Mouse (Mus musculus): ENCODE measurements at regions not wholly inside any gene's neighbourhood (a gene's known extent, or its start where the extent isn't known, plus 50 kb on each side); places are given as distances from the start of the nearest gene placed in this dataset.
"Not testable (repeated sequence)": the region's sequence is repeated elsewhere in the genome, so short reads cannot be mapped to it uniquely, and the experiment has no call there.

DNA sequence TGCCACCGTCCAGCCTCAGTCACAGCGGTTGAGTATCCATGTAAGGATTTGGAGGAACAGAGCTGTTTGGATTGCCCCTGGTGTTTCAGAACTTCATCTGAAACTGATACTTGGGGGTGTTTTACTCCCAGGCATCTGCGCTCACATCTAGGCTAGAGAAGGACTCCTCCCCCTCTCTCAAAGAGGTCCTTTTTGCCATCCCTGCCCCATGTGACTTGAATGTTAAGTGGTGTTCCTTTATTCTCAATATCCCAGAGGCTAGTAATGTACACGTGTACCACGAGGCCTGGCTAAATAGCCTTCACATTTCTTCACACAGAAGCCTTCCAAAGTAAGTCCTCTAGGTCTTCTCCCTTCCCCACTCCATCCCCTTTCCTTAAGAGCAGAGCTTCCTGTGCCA is 280.0 kb downstream of the Etnk1 start:
- Histone ChIP-seq H3K27ac (no peak overlapping the region), H3K4me1 (no peaks in the 10 kb centered on the region), H3K27me3 (ENCODE audit: low read depth, poor library complexity, severe bottlenecking) (peaks cover 6% of the 10 kb centered on the region; the same call in 1 of the 2 replicates), H3K4me3 (no peak overlapping the region), H3K36me3 (no peaks in the 10 kb centered on the region), H3K9me3 (replicated peaks) (no peaks in the 10 kb centered on the region)
- WGBS = 91% methylated on average over 5 of the region's 5 CpGs
- no peak for DNase-seq (ENCODE audit: low spot score)

DNA sequence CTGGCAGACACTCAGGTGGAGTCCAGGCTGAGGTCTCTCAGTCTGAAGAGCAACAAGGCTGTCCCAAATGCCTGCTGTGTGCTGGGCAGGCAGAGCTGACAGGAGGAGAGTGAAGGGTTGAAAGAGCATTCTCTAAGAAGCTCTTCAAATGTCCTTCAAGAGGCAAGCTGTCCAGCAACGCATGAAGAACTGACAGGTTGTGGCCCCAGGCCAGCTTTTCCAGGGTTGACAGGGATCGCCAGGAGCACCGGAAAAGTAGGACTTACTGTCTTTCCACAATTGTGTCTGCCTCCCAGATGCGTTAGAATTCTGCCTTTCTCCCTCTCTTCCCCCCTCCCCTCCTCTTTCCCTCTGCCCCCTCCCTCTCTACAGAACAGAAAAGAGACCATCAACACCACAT is 282.1 kb downstream of the Etnk1 start:
- 77% methylated on average over 4 of the region's 4 CpGs for WGBS
- Histone ChIP-seq H3K4me1 (no peaks in the 10 kb centered on the region), H3K4me3 (no peak overlapping the region), H3K9me3 (replicated peaks) (no peaks in the 10 kb centered on the region), H3K27me3 (ENCODE audit: low read depth, poor library complexity, severe bottlenecking) (peaks cover 6% of the 10 kb centered on the region; the same call in 1 of the 2 replicates), H3K36me3 (no peaks in the 10 kb centered on the region), H3K27ac (no peak overlapping the region)
- no peak for DNase-seq (ENCODE audit: low spot score)

DNA sequence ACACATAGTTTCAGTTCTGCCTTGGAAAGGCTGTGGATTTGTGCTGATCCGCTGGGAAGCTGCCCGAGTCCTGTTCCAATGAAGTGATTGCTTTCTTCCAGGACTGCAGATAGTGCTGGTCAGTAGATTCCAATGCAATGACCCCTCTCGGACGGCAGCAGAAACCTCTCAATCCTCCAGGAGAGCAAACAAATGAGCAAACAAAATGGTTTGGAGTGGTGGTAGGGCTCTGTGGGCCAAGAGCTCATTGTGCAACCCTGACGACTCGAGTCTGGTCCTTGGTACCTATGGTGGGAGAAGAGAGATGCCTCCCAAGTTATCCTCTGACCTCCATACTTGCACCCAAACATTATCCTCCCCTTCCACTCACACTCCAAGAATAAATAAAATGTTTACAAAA is 284.8 kb downstream of the Etnk1 start:
- Histone ChIP-seq H3K9me3 (replicated peaks) (no peaks in the 10 kb centered on the region), H3K4me1 (no peaks in the 10 kb centered on the region), H3K36me3 (no peaks in the 10 kb centered on the region), H3K4me3 (no peak overlapping the region), H3K27ac (no peak overlapping the region), H3K27me3 (ENCODE audit: low read depth, poor library complexity, severe bottlenecking) (0 out of 2 replicates have a peak, but pooled peaks cover 3% of the 10 kb centered on the region)
- 94% methylated on average over 6 of the region's 6 CpGs for whole genome bisulfite sequencing
- no peak for DNase-seq (ENCODE audit: low spot score)

DNA sequence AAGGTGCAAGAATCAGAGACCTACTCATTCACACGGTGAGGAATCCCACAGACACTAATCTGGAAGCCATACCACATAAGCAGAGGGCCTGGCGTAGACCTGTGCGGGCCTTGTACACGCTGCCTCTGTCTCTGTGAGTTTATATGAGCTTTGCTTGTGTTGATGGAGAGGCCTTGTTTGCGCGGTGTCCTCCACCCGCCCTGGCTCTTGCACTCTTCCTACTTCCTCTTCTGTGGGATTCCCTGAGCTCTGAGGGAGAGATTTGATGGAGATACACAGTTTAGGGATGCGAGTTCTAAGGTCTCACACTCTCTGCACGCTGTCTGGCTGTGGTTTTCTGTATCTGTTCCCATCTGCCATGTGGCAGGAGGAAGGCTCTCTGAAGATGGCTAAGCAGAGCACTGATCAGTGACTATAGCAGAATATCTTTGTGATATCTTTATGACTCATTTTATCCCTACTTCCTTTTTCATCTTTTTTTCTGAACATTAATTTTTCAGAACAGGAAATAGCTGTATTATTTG is 287.7 kb downstream of the Etnk1 start:
- no peak for DNase-seq (ENCODE audit: low spot score)
- Histone ChIP-seq H3K27ac (no peak overlapping the region), H3K27me3 (ENCODE audit: low read depth, poor library complexity, severe bottlenecking) (no peaks in the 10 kb centered on the region), H3K4me1 (no peaks in the 10 kb centered on the region), H3K9me3 (replicated peaks) (no peaks in the 10 kb centered on the region), H3K4me3 (no peak overlapping the region), H3K36me3 (no peaks in the 10 kb centered on the region)
- WGBS = 94% methylated on average over 9 of the region's 9 CpGs

DNA sequence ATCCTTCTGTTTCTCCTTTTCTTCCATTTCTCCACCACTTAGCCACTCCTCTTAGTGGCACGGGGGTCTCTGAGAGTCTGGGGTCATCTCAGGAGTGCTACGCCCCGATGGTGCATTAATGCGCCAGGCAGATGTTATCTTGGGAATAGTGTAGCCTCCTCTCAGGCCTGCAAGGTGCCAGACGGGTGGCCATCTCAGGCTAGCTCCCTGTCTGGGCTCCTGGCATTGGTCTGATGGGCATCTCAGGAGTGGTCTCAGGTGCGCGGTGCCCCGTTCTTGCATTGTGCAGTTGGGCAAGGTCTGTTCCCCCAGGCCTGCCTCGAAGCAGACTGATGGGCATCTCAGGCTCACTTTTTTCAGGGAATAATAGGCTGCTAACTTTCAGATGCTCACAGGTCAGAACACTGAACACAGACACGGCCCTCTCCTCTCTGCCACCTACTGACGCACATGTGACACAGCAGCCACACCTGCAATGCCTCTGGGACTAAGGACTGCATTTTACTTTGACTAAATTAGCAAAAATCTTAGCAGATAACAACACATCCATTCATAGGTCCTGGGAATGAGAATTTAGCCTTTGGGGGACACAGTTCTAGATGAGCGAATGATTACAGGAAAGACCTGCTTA is 298.0 kb downstream of the Etnk1 start:
- Histone ChIP-seq H3K9me3 (replicated peaks) (no peaks in the 10 kb centered on the region), H3K4me3 (no peak overlapping the region), H3K27ac (no peak overlapping the region), H3K27me3 (ENCODE audit: low read depth, poor library complexity, severe bottlenecking) (peaks cover 13% of the 10 kb centered on the region; the same call in 1 of the 2 replicates), H3K4me1 (no peaks in the 10 kb centered on the region), H3K36me3 (no peaks in the 10 kb centered on the region)
- DNase-seq (ENCODE audit: low spot score) = no peak
- 79% methylated on average over 12 of the region's 12 CpGs for WGBS

DNA sequence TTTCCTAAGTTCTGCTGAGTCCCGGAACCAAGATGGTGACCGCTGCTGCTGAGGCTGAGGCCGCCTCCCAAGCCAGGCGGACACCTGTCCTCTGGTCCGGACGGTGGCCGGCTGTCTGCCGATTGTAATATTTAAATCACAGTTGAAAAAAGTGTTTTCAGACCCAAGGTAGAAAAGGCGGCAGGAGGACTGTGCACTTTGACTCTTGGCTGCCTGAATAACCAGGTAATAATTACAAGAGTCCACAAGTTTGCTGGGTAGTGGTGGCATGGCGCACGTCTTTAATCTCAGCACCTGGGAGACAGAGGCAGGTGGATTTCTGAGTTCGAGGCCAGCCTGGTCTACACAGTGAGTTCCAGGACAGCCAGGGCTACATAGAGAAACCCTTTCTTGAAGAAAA is 305.7 kb downstream of the Etnk1 start:
- not testable (repeated sequence) for H3K4me3 ChIP-seq; DNase-seq (ENCODE audit: low spot score); H3K27ac ChIP-seq; H3K4me1 ChIP-seq; H3K36me3 ChIP-seq; H3K9me3 ChIP-seq (replicated peaks); H3K27me3 ChIP-seq (ENCODE audit: low read depth, poor library complexity, severe bottlenecking)
- WGBS = 97% methylated on average over 12 of the region's 12 CpGs

DNA sequence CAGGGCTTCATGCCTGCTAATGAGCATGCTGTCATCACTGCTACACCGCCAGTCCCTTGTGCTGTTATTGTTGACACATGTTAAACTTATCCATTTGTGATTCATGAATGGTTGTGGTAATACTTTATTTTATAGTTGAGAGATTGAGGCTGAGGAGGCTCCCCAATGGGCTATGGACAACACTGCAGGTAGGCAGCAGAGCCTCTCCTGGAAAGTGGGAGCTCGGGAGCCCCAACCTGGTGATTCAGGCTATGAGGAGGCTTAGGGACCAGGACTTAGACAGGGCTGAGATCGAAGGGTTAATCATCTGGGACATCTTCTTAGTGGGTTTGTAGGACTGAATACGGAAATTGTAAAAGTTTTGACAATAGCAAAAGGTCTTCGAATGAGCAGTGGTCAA is 307.4 kb downstream of the Etnk1 start:
- H3K9me3 ChIP-seq (replicated peaks) = no peaks in the 10 kb centered on the region
- no peaks in the 10 kb centered on the region for H3K27me3 ChIP-seq (ENCODE audit: low read depth, poor library complexity, severe bottlenecking)
- no peak for DNase-seq (ENCODE audit: low spot score)
- no peaks in the 10 kb centered on the region for H3K36me3 ChIP-seq
- H3K27ac ChIP-seq = no peak overlapping the region
- WGBS = 92% methylated on average over 5 of the region's 5 CpGs
- H3K4me1 ChIP-seq = peaks cover 4% of the 10 kb centered on the region; the same call in 1 of the 2 replicates
- no peak overlapping the region for H3K4me3 ChIP-seq

DNA sequence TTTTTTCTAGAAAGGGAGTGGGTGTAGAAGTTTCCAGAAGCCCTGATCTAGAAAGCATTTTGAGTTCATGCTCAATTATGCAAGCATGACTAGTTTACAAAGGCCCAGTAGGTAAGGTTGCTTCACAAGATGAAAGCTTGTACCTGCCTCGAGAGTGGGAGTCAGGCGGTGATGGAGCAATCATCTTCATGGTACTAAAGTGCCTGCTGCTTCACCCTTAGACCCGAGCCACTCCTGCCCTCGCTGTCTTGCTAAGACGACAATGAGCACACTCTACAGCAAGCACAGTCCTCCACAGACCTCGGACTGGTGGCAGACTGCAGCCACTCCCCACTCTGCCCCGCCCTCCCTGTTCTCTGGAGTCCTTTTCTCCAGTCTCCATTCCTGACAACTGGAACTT is 308.3 kb downstream of the Etnk1 start:
- H3K36me3 ChIP-seq = no peaks in the 10 kb centered on the region
- peaks cover 4% of the 10 kb centered on the region; the same call in 1 of the 2 replicates for H3K4me1 ChIP-seq
- no peak overlapping the region for H3K27ac ChIP-seq
- no peaks in the 10 kb centered on the region for H3K9me3 ChIP-seq (replicated peaks)
- DNase-seq (ENCODE audit: low spot score) = no peak
- H3K4me3 ChIP-seq = no peak overlapping the region
- WGBS = 83% methylated on average over 7 of the region's 7 CpGs
- no peaks in the 10 kb centered on the region for H3K27me3 ChIP-seq (ENCODE audit: low read depth, poor library complexity, severe bottlenecking)

DNA sequence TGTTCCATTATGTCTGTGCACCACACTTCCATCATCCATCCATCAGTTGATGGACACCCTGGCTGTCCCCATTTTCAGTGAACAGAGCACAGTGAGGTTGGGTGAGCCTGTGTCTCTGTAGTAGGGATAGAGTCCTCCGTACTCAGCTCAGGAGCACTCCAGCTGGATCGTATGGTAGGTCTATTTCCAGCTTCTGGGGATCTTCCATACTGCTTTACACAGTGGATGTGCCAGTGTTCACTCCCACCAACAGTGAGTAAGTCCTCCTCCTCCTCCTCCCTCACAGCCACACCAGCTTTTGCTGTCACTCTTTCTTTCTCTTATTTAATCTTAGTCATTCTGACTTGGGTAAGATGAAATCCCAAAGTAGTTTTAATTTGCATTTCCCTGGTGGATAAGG is 310.4 kb downstream of the Etnk1 start:
- Histone ChIP-seq H3K4me1 (peaks cover 4% of the 10 kb centered on the region; the same call in 1 of the 2 replicates), H3K27me3 (ENCODE audit: low read depth, poor library complexity, severe bottlenecking) (no peaks in the 10 kb centered on the region), H3K4me3 (no peak overlapping the region), H3K36me3 (no peaks in the 10 kb centered on the region), H3K9me3 (replicated peaks) (no peaks in the 10 kb centered on the region), H3K27ac (no peak overlapping the region)
- WGBS = 93% methylated on average over 2 of the region's 2 CpGs
- no peak for DNase-seq (ENCODE audit: low spot score)

DNA sequence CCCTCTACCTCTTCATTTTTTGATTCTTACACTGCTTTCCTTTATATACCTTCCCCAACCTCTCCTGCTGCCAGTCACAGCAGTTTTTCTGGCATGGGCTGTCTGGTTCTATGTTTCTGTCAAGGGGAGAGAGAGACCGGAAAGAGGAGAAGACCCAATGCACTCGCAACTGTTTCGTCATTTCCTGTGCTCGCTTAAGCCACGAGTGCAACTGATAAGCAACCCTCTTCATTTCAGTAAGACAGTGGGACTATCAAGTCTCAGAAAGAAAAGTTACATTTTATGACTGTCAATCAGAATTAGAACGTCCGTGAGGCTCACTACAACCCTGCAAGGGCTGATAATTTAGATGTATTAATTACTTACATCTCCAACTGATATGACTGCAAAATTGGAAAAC is 312.2 kb downstream of the Etnk1 start:
- WGBS = 82% methylated on average over 7 of the region's 7 CpGs
- peaks cover 4% of the 10 kb centered on the region; the same call in 1 of the 2 replicates for H3K4me1 ChIP-seq
- DNase-seq (ENCODE audit: low spot score) = no peak
- no peaks in the 10 kb centered on the region for H3K36me3 ChIP-seq
- no peaks in the 10 kb centered on the region for H3K27me3 ChIP-seq (ENCODE audit: low read depth, poor library complexity, severe bottlenecking)
- H3K9me3 ChIP-seq (replicated peaks) = no peaks in the 10 kb centered on the region
- no peak overlapping the region for H3K27ac ChIP-seq
- no peak overlapping the region for H3K4me3 ChIP-seq

DNA sequence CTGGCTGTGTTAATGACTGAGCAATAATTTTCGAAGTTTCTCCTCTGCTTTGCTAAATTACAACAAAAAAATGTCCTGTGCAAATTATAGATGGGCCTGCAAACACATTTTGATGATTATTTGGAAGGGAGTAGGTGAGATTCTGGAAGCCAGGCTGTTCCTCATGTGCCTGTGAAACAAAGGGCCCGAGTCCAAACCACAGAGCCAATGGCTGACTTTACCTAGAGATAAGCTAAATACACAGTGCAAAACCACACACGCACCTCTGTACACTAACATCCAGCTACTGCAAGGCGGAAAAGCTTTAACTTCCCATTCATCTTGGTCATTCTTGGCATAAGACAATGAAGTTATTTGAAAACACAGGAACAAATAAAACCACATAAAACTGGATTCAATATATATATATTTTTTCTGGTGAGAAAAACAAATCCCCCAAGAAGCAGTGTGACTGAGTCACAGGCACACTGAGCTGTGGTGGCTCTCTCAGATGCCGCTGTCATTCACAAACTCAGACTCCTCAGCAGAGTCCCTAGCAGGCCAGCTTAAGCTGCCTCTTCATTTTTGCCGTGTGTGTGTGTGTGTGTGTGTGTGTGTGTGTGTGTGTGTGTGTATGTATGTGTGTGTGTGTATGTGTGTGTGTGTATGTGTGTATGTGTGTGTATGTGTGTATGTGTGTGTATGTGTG is 312.8 kb downstream of the Etnk1 start:
- H3K4me1 ChIP-seq = peaks cover 4% of the 10 kb centered on the region; the same call in 1 of the 2 replicates
- no peaks in the 10 kb centered on the region for H3K27me3 ChIP-seq (ENCODE audit: low read depth, poor library complexity, severe bottlenecking)
- H3K36me3 ChIP-seq = no peaks in the 10 kb centered on the region
- WGBS = 92% methylated on average over 6 of the region's 6 CpGs
- no peaks in the 10 kb centered on the region for H3K9me3 ChIP-seq (replicated peaks)
- H3K4me3 ChIP-seq = no peak overlapping the region
- DNase-seq (ENCODE audit: low spot score) = no peak
- H3K27ac ChIP-seq = no peak overlapping the region

DNA sequence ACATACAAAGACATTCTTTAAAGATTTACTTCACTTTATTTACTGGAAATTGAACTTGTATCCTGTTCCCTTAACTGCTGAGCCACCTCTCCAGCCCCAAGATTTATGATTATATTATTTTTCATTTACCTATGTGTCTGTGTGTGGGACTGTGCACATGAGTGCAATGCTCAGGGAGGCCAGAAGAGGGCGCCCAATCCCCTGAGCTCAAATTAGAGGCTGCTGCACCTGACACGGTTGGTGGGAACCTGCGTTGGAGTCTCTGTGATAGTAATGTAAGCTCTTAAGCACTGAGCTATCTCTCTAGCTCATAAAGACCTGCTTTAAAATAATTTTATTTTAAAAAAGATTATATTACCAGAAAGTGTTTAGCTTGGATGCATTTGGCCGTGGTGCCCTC is 315.3 kb downstream of the Etnk1 start:
- 84% methylated on average over 4 of the region's 4 CpGs for WGBS
- no peak for DNase-seq (ENCODE audit: low spot score)
- no peaks in the 10 kb centered on the region for H3K27me3 ChIP-seq (ENCODE audit: low read depth, poor library complexity, severe bottlenecking)
- no peaks in the 10 kb centered on the region for H3K36me3 ChIP-seq
- H3K27ac ChIP-seq = no peak overlapping the region
- peaks cover 13% of the 10 kb centered on the region for H3K4me1 ChIP-seq
- no peak overlapping the region for H3K4me3 ChIP-seq
- no peaks in the 10 kb centered on the region for H3K9me3 ChIP-seq (replicated peaks)

DNA sequence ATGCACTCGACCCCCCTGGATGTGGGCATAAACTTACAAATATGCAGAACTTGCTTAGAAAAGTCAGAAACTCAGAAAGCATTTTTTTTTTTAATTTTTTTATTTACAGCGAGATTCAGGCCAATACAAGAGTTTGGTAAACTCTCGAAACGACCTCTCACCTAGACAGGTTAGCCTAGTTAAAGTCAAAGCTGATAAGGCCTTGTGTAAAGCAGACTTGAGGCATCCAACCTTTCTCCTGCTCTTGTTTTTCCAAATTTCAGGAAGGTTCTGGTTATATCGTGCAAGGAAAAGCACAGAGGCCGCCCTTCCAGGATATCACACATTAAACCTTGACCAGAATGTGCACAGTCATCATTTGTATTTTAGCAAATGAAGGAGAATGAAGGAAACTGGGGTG is 315.8 kb downstream of the Etnk1 start:
- 87% methylated on average over 6 of the region's 6 CpGs for WGBS
- H3K4me3 ChIP-seq = no peak overlapping the region

More for the DNA sequence above, 315.8 kb downstream of the Etnk1 start:
- Histone ChIP-seq H3K9me3 (replicated peaks) (no peaks in the 10 kb centered on the region), H3K4me1 (peaks cover 15% of the 10 kb centered on the region), H3K27ac (no peak overlapping the region), H3K36me3 (no peaks in the 10 kb centered on the region), H3K27me3 (ENCODE audit: low read depth, poor library complexity, severe bottlenecking) (no peaks in the 10 kb centered on the region)
- no peak for DNase-seq (ENCODE audit: low spot score)
